Mouse (Mus musculus): ENCODE results near the gene Olfr1274-ps. TPM values are rescaled to one million over a fixed set of nuclear protein-coding genes. Genes with fewer than 3 reads are reported as not detected.

The Olfr1274-ps gene
- not detected for polyA plus RNA-seq (2014; fragmentation: Illumina TruSeq; extraction: RNeasy Lipid Tissue Mini Kit (QIAGEN cat#74804); ENCODE audit: low read depth, low replicate concordance)

DNA sequence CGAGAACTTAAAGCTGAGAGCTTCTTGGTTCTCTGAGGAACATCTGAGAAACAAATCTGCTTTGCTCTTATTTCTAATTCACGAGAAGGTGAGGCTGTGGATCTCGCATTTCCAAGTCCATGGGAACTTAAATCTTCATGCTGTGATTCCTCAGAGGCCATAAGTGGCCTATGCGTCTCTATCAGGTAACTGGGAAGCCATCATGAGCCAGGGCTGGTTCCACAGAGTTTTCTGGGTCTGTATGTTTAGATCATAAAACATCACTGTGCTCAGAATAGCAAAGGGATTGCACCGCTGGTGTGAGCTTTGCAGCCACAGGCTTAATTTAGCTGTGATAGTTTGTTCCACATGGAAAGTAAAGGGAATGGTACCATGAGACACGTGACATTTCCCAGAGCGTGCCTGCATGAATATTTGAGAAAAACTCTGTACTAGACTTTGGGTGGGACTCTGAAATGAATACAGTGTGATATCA lies at the start of gene Olfr1274-ps:
Gene Olfr1274-ps, plus strand, starts transcription at position 51 of the 475 bp plus-strand sequence.

Other genes with a start within 250 kb of the Olfr1274-ps start
- 0.29 TPM for gene Olfr1270, start 245.6 kb upstream of the Olfr1274-ps start, polyA plus RNA-seq (2014; fragmentation: Illumina TruSeq; extraction: RNeasy Lipid Tissue Mini Kit (QIAGEN cat#74804); ENCODE audit: low read depth, low replicate concordance)
- gene Olfr1506, start 174.2 kb upstream of the Olfr1274-ps start, polyA plus RNA-seq (2014; fragmentation: Illumina TruSeq; extraction: RNeasy Lipid Tissue Mini Kit (QIAGEN cat#74804); ENCODE audit: low read depth, low replicate concordance), result 0.15 TPM
- not detected for gene Olfr142, start 141.1 kb upstream of the Olfr1274-ps start, polyA plus RNA-seq (2014; fragmentation: Illumina TruSeq; extraction: RNeasy Lipid Tissue Mini Kit (QIAGEN cat#74804); ENCODE audit: low read depth, low replicate concordance)
- not detected for gene Olfr1271, start 127.7 kb upstream of the Olfr1274-ps start, polyA plus RNA-seq (2014; fragmentation: Illumina TruSeq; extraction: RNeasy Lipid Tissue Mini Kit (QIAGEN cat#74804); ENCODE audit: low read depth, low replicate concordance)
- not detected for gene Olfr1272, start 105.8 kb upstream of the Olfr1274-ps start, polyA plus RNA-seq (2014; fragmentation: Illumina TruSeq; extraction: RNeasy Lipid Tissue Mini Kit (QIAGEN cat#74804); ENCODE audit: low read depth, low replicate concordance)
- not detected for gene Gm13769, start 76.5 kb upstream of the Olfr1274-ps start, polyA plus RNA-seq (2014; fragmentation: Illumina TruSeq; extraction: RNeasy Lipid Tissue Mini Kit (QIAGEN cat#74804); ENCODE audit: low read depth, low replicate concordance)
- 17.2 TPM for gene Ptprj, start 182.0 kb downstream of the Olfr1274-ps start, polyA plus RNA-seq (2014; fragmentation: Illumina TruSeq; extraction: RNeasy Lipid Tissue Mini Kit (QIAGEN cat#74804); ENCODE audit: low read depth, low replicate concordance)